Comparison of ENCODE assay signal across 20 mouse cellular contexts in the genomic region with DNA sequence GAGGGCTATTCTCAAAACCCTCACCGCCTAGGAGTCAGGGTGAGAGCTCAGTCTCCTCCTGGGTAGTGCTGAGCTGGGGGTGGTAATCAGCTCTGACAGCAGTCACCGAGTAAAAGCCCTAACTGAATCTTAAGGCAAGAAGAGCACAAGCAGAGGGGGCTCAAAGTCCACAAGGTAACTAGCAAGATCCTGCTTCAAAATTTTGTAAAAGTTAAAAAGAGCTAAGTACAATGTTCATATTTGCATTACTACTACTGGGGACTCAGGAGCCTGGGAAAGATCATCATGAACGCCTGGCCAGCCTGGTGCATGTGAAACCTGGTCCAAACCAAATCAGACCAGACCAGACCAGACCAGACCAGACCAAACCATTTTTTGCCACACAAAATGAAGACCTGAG. TPM values are rescaled to one million over a fixed set of nuclear protein-coding genes. Genes with fewer than 3 reads are reported as not detected.
DNase-seq lines count a peak whose midpoint lies in the region; ATAC-seq and TF ChIP-seq lines count a peak whose summit lies in the region.
"Had no signal": no experiment of that assay in that cellular context is flagged by ENCODE, and none has a peak within 500 bp of the region (broad histone marks: within the 10 kb centered on the region; RNA-seq: fewer than 3 reads in every experiment).

No protein-coding gene starts in this region.

- H3K9ac ChIP-seq in liver, adult 2 months (ENCODE audit: low read depth, low read length) = peak overlapping the region; percentile 79
- H3K9ac ChIP-seq in liver, embryonic 11.5 days (ENCODE audit: low read depth, low read length) = no peak overlapping the region
- no peak overlapping the region for H3K9ac ChIP-seq in liver, embryonic 13.5 days
- no peak overlapping the region for H3K9ac ChIP-seq in liver, embryonic 16.5 days (ENCODE audit: low read depth, low read length)
- H3K9ac ChIP-seq: forebrain, embryonic 13.5 days; forebrain, postnatal 0 days; heart, embryonic 15.5 days; hindbrain, embryonic 13.5 days had no signal

- H3K27ac ChIP-seq in liver, adult 2 months (replicated peaks; ENCODE audit: insufficient read depth, low read depth, low read length) = peak overlapping the region; percentile 98
- no peak overlapping the region for H3K27ac ChIP-seq in liver, embryonic 11.5 days (ENCODE audit: low read depth, low read length)
- H3K27ac ChIP-seq in liver, embryonic 13.5 days = peak overlapping the region; percentile 50
- H3K27ac ChIP-seq in liver, embryonic 16.5 days (ENCODE audit: low read length) = peak overlapping the region; percentile 47; the same call in 1 of the 2 replicates
- H3K27ac ChIP-seq: embryonic facial prominence, embryonic 10.5 days; forebrain, embryonic 13.5 days; gastrocnemius, adult 2 months; heart, adult 2 months; heart, embryonic 15.5 days; hindbrain, embryonic 13.5 days; hindbrain, postnatal 0 days had no signal

- H3K9me3 ChIP-seq in liver, embryonic 11.5 days (ENCODE audit: control insufficient read depth, low read length) = no peaks in the 10 kb centered on the region
- no peaks in the 10 kb centered on the region for H3K9me3 ChIP-seq in liver, embryonic 13.5 days (replicated peaks)
- H3K9me3 ChIP-seq in liver, embryonic 16.5 days (replicated peaks; ENCODE audit: control insufficient read depth, low read length) = no peaks in the 10 kb centered on the region
- H3K9me3 ChIP-seq: embryonic facial prominence, embryonic 10.5 days; forebrain, embryonic 13.5 days; G1E; heart, embryonic 15.5 days; hindbrain, embryonic 13.5 days had no signal

- H3K4me2 ChIP-seq in liver, embryonic 11.5 days = no peak overlapping the region
- H3K4me2 ChIP-seq in liver, embryonic 13.5 days = 0 out of 2 replicates have a peak overlapping the region, but pooled peaks have one; percentile 12
- H3K4me2 ChIP-seq in liver, embryonic 16.5 days (ENCODE audit: low read depth, low read length) = peak overlapping the region; percentile 10
- H3K4me2 ChIP-seq: forebrain, embryonic 13.5 days; heart, embryonic 11.5 days; heart, embryonic 15.5 days; hindbrain, embryonic 13.5 days had no signal

- 15% methylated on average over 3 of the region's 3 CpGs for WGBS in liver, adult 2 months
- WGBS in liver, embryonic 11.5 days = 60% methylated on average over 3 of the region's 3 CpGs
- 55% methylated on average over 3 of the region's 3 CpGs for WGBS in liver, embryonic 13.5 days (ENCODE audit: insufficient replicate concordance)
- WGBS in liver, embryonic 16.5 days (ENCODE audit: insufficient replicate concordance) = 45% methylated on average over 3 of the region's 3 CpGs

- H3K79me2 ChIP-seq in liver, adult 2 months (ENCODE audit: control insufficient read depth, insufficient read depth, low read length) = peaks cover 28% of the 10 kb centered on the region; the same call in 1 of the 2 replicates

- peaks cover 9% of the 10 kb centered on the region for H3K36me3 ChIP-seq in liver, adult 2 months (ENCODE audit: control insufficient read depth, insufficient read depth, low read length)
- H3K36me3 ChIP-seq in liver, embryonic 11.5 days (ENCODE audit: control insufficient read depth, insufficient read depth, low read length) = no peaks in the 10 kb centered on the region
- H3K36me3 ChIP-seq in liver, embryonic 13.5 days = no peaks in the 10 kb centered on the region
- no peaks in the 10 kb centered on the region for H3K36me3 ChIP-seq in liver, embryonic 16.5 days (ENCODE audit: control insufficient read depth, insufficient read depth)
- H3K36me3 ChIP-seq: heart, embryonic 15.5 days had no signal

- no peak for ATAC-seq in liver, embryonic 11.5 days (replicated peaks; ENCODE audit: low FRiP score)
- ATAC-seq in liver, embryonic 13.5 days (ENCODE audit: low read depth) = no peak
- no peak for ATAC-seq in liver, embryonic 16.5 days (ENCODE audit: low read depth)
- ATAC-seq: forebrain, embryonic 13.5 days; forebrain, postnatal 0 days; hindbrain, postnatal 0 days had no signal

- H3K27me3 ChIP-seq in liver, adult 2 months (ENCODE audit: control insufficient read depth, insufficient read depth, low read length) = no peaks in the 10 kb centered on the region
- no peaks in the 10 kb centered on the region for H3K27me3 ChIP-seq in liver, embryonic 11.5 days (replicated peaks; ENCODE audit: control insufficient read depth, insufficient read depth, low read length)
- H3K27me3 ChIP-seq in liver, embryonic 13.5 days = no peaks in the 10 kb centered on the region
- H3K27me3 ChIP-seq in liver, embryonic 16.5 days (ENCODE audit: control insufficient read depth, insufficient read depth, low read depth, low read length) = no peaks in the 10 kb centered on the region
- H3K27me3 ChIP-seq: forebrain, embryonic 13.5 days; heart, embryonic 15.5 days; hindbrain, embryonic 13.5 days had no signal

- TF ChIP-seq POLR2A in liver, adult 2 months (IDR thresholded peaks at IDR 0.05; ENCODE audit: extremely low read depth, insufficient read depth, low read length) = no peak

- H3K4me3 ChIP-seq in liver, adult 2 months (ENCODE audit: insufficient read depth, low read depth, low read length) = peak overlapping the region; percentile 27; the same call in 1 of the 2 replicates
- H3K4me3 ChIP-seq in liver, embryonic 11.5 days (ENCODE audit: low read depth, low read length) = no peak overlapping the region
- H3K4me3 ChIP-seq in liver, embryonic 13.5 days (replicated peaks) = no peak overlapping the region
- no peak overlapping the region for H3K4me3 ChIP-seq in liver, embryonic 16.5 days (ENCODE audit: low read depth, low read length)
- H3K4me3 ChIP-seq: embryonic facial prominence, embryonic 10.5 days; forebrain, embryonic 13.5 days; gastrocnemius, adult 2 months; heart, adult 2 months; heart, embryonic 15.5 days; hindbrain, embryonic 13.5 days had no signal

- H3K4me1 ChIP-seq in liver, adult 2 months (ENCODE audit: control insufficient read depth, insufficient read depth, low read length) = peaks cover 41% of the 10 kb centered on the region
- H3K4me1 ChIP-seq in liver, embryonic 11.5 days (replicated peaks; ENCODE audit: control insufficient read depth, insufficient read depth, low read length) = peaks cover 16% of the 10 kb centered on the region
- H3K4me1 ChIP-seq in liver, embryonic 13.5 days (replicated peaks) = peaks cover 41% of the 10 kb centered on the region
- peaks cover 27% of the 10 kb centered on the region for H3K4me1 ChIP-seq in liver, embryonic 16.5 days (ENCODE audit: control insufficient read depth, low read depth, low read length)

- no peak for TF ChIP-seq CTCF in liver, adult 2 months (IDR thresholded peaks at IDR 0.05; ENCODE audit: low read depth, low read length)

- DNase-seq in liver, adult 2 months (ENCODE audit: extremely low read depth, low read depth, low spot score) = peak; percentile 90
- no peak for DNase-seq in liver, embryonic 11.5 days (ENCODE audit: low spot score)
- DNase-seq in liver, embryonic 13.5 days = no peak
- DNase-seq in cerebellum, postnatal 14 days = no peak
- DNase-seq in frontal cortex, postnatal 36 days (ENCODE audit: low spot score in 2 of 2) = no peak
- DNase-seq: adrenal gland, postnatal 25 days; cerebellum, adult 18-20 months; cerebellum, adult 9-11 months; forebrain, postnatal 0 days; gastrocnemius, adult 2 months; heart, adult 2 months; heart, postnatal 14 days had no signal

RNA-seq across cellular contexts. Expression of a gene that starts 3.6 kb away (rescaled TPM):
- 15.1 and 17.9 TPM in 2 replicates for total RNA-seq in liver, adult 2 months (2014; rRNA removed)
- 34.6 and 35.9 TPM in 2 replicates for polyA plus RNA-seq in liver, adult 2 months (2012; rRNA removed)
- polyA plus RNA-seq in liver, embryonic 11.5 days (2014; fragmentation: Nextera tagmentation; extraction: Ambion mirVana) = 37.1 and 37.8 TPM in 2 replicates
- polyA plus RNA-seq in liver, embryonic 13.5 days (2015; fragmentation: Nextera tagmentation; extraction: Ambion mirVana) = 13.3 and 16.5 TPM in 2 replicates
- 13.4 and 14.5 TPM in 2 replicates for polyA plus RNA-seq in liver, embryonic 16.5 days (2015; fragmentation: Nextera tagmentation; extraction: Ambion mirVana)
